Mouse (Mus musculus) activated CD4-positive, CD25-positive, alpha-beta regulatory T cell (primary cell): ENCODE measurements around the gene Kif2a. TPM values are rescaled to one million over a fixed set of nuclear protein-coding genes. Genes with fewer than 3 reads are reported as not detected.

Source experiments
- polyA plus RNA-seq, 2 experiments: library from polyadenylated mRNA; unstranded; fragments of 100-300 nt; shearing (Covaris generic); gene quantifications; one replicate each; pipeline ENCODE4 v1.2.1; 2017

Kif2a gene
- 10 to 100 TPM in 1 of 2 experiments, 1 to 10 TPM in 1; 5.7 to 12.5 TPM for polyA plus RNA-seq

GRCm38 (mm10) chr13:107021461-107022265 is at the start of gene Kif2a:
Gene Kif2a, minus strand, starts transcription at chr13:107022126.

GRCm38 (mm10) chr13:106946594-106947540 is 75.1 kb downstream of the Kif2a start, which contains the start of gene Dimt1:
Gene Dimt1, plus strand, starts transcription at chr13:106947127.

GRCm38 (mm10) chr13:106936256-106937137 is 85.4 kb downstream of the Kif2a start, which contains the start of gene Ipo11:
Gene Ipo11, minus strand, starts transcription at chr13:106936958.

Other genes starting within 250 kb of the Kif2a start
- 10 to 100 TPM; 21.3 to 30.9 TPM for gene Ipo11, start 85.2 kb downstream of the Kif2a start, polyA plus RNA-seq
- gene Dimt1, start 75.0 kb downstream of the Kif2a start, polyA plus RNA-seq = 10 to 100 TPM; 21.3 to 30.9 TPM